Mouse (Mus musculus): ENCODE results near the gene Tmem100. TPM values are rescaled to one million over a fixed set of nuclear protein-coding genes. Genes with fewer than 3 reads are reported as not detected.

The Tmem100 gene
- polyA plus RNA-seq, 1 experiment from 2014 or later, result 5.8 TPM

DNA sequence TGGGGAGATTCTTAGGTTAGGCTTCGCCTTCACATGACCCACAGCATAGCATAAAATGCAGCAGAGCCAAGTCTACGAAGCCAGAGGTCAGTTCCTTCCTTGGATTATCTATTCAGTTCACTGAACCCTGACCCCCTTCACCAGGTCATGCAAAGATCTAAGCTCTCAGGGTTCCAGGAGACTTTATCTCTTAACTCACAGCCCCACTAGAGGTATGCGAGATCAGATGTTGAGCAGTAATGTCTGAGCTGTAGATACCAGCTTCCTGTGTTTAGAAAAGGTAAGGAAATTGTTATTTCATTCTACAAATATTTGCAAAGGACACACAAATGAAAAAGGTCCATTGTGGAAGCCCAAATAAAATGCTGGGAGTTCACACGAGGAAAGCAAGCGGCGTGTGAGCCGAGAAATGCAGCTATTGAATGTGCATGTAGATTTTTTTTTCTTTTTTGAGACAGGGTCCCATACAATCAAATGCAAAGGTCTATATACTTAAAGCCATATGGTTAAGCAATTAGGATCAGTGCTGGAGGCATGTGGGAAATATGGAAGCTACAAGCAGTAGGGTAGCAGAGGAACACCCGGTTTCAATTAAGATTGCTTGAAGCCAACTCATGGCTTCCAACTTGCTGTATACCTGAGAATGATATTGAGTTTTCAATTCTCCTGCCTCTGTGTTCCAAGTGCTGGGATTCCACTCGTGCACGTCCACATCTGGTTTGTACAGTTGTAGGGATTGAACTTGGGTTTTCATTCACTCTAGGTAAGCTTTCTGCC lies 51.9 kb downstream of the Tmem100 start:
- no peak overlapping the region for H3K4me3 ChIP-seq (ENCODE audit: low read depth, low read length)
- no peak overlapping the region for H3K9ac ChIP-seq (ENCODE audit: low read length)
- no peak for ATAC-seq (replicated peaks; ENCODE audit: low FRiP score)
- no peaks in the 10 kb centered on the region for H3K27me3 ChIP-seq (ENCODE audit: control insufficient read depth, insufficient read depth, low read length)
- no peaks in the 10 kb centered on the region for H3K4me1 ChIP-seq (replicated peaks; ENCODE audit: control insufficient read depth, insufficient read depth, low read length)
- H3K9me3 ChIP-seq (ENCODE audit: control insufficient read depth, low read length), result no peaks in the 10 kb centered on the region
- 85% methylated on average over 10 of the region's 10 CpGs for WGBS
- no peak overlapping the region for H3K27ac ChIP-seq (ENCODE audit: low read depth, low read length)
- no peak for DNase-seq (ENCODE audit: low spot score)
- H3K36me3 ChIP-seq (ENCODE audit: control insufficient read depth, insufficient read depth, low read length), result no peaks in the 10 kb centered on the region
- H3K4me2 ChIP-seq (ENCODE audit: low read depth, low read length, severe bottlenecking), result no peak overlapping the region

- no peaks in the 10 kb centered on the region for H3K4me1 ChIP-seq (replicated peaks; ENCODE audit: control insufficient read depth, insufficient read depth, low read length)
- DNase-seq (ENCODE audit: low spot score) (no peak), ATAC-seq (replicated peaks; ENCODE audit: low FRiP score) (no peak)
- H3K36me3 ChIP-seq (ENCODE audit: control insufficient read depth, insufficient read depth, low read length), result no peaks in the 10 kb centered on the region
- no peak overlapping the region for H3K4me2 ChIP-seq (ENCODE audit: low read depth, low read length, severe bottlenecking)
- H3K4me3 ChIP-seq (ENCODE audit: low read depth, low read length), result no peak overlapping the region
- 94% methylated on average over 3 of the region's 3 CpGs for WGBS
- no peaks in the 10 kb centered on the region for H3K27me3 ChIP-seq (ENCODE audit: control insufficient read depth, insufficient read depth, low read length)
- H3K27ac ChIP-seq (ENCODE audit: low read depth, low read length), result no peak overlapping the region
- no peak overlapping the region for H3K9ac ChIP-seq (ENCODE audit: low read length)
- no peaks in the 10 kb centered on the region for H3K9me3 ChIP-seq (ENCODE audit: control insufficient read depth, low read length)
Measured at GRCm38 (mm10) chr11:90083042-90083441, 52.9 kb downstream of the Tmem100 start.

- ATAC-seq (replicated peaks; ENCODE audit: low FRiP score) (no peak), DNase-seq (ENCODE audit: low spot score) (no peak)
- H3K9ac ChIP-seq (ENCODE audit: low read length), result no peak overlapping the region
- H3K4me1 ChIP-seq (replicated peaks; ENCODE audit: control insufficient read depth, insufficient read depth, low read length), result no peaks in the 10 kb centered on the region
- H3K27me3 ChIP-seq (ENCODE audit: control insufficient read depth, insufficient read depth, low read length), result no peaks in the 10 kb centered on the region
- H3K36me3 ChIP-seq (ENCODE audit: control insufficient read depth, insufficient read depth, low read length), result no peaks in the 10 kb centered on the region
- H3K27ac ChIP-seq (ENCODE audit: low read depth, low read length), result no peak overlapping the region
- no peaks in the 10 kb centered on the region for H3K9me3 ChIP-seq (ENCODE audit: control insufficient read depth, low read length)
- no peak overlapping the region for H3K4me3 ChIP-seq (ENCODE audit: low read depth, low read length)
- no peak overlapping the region for H3K4me2 ChIP-seq (ENCODE audit: low read depth, low read length, severe bottlenecking)
- WGBS, result 71% methylated on average over 5 of the region's 5 CpGs
Measured at GRCm38 (mm10) chr11:90084166-90084565, 54.0 kb downstream of the Tmem100 start.

Other genes starting within 250 kb of the Tmem100 start
- gene Pctp, start 27.5 kb upstream of the Tmem100 start, polyA plus RNA-seq (2014; fragmentation: Nextera tagmentation; extraction: Ambion mirVana), result 9.2 and 10.2 TPM in 2 replicates
- 18.0 and 19.3 TPM in 2 replicates for gene Gm45716, start 157.3 kb downstream of the Tmem100 start, polyA plus RNA-seq (2014; fragmentation: Nextera tagmentation; extraction: Ambion mirVana)
- 41.3 and 42.7 TPM in 2 replicates for gene Mmd, start 219.1 kb downstream of the Tmem100 start, polyA plus RNA-seq (2014; fragmentation: Nextera tagmentation; extraction: Ambion mirVana)

Data from forebrain, embryonic 11.5 days (tissue).